Mouse (Mus musculus) cortical plate, adult 2 months (tissue): ENCODE data around the gene Smim6. TPM values are rescaled to one million over a fixed set of nuclear protein-coding genes. Genes with fewer than 3 reads are reported as not detected.

Experiments used
- H3K27ac ChIP-seq: fragments of 200-500 bp; 2 replicates; pipeline ENCODE4 v1.5.1; 2012; ENCODE audit warnings: low read length, control low read depth, inconsistent platforms; ENCODE audit not compliant: insufficient read depth
- H3K4me1 ChIP-seq: fragments of 200-500 bp; 2 replicates; pipeline ENCODE4 v1.6.1; 2011; ENCODE audit warnings: low read length; ENCODE audit not compliant: control insufficient read depth, insufficient read depth
- H3K4me3 ChIP-seq: fragments of 200-500 bp; 2 replicates; pipeline ENCODE4 v1.5.1; 2011; ENCODE audit warnings: mild to moderate bottlenecking, low read length, control low read depth; ENCODE audit not compliant: insufficient read depth
- CTCF ChIP-seq: fragments of 200-500 bp; IDR thresholded peaks from 2 replicates; pipeline ENCODE4 v1.5.1; 2011; ENCODE audit warnings: mild to moderate bottlenecking, control low read depth, low read length; ENCODE audit not compliant: insufficient read depth; ENCODE audit errors: extremely low read depth
- POLR2A ChIP-seq: fragments of 200-500 bp; IDR thresholded peaks from 2 replicates; pipeline ENCODE4 v1.6.1; 2011; ENCODE audit warnings: mild to moderate bottlenecking, low read length, control low read depth; ENCODE audit not compliant: insufficient read depth; ENCODE audit errors: extremely low read depth
- polyA plus RNA-seq: library from polyadenylated mRNA; depleted of rRNA; stranded (reverse); fragments of >200 nt; gene quantifications from 2 replicates; pipeline ENCODE4 v1.2.3, GENCODE M21; 2012

The Smim6 gene
- polyA plus RNA-seq, 1 experiment = not detected

- Histone ChIP-seq H3K4me1 (no peaks in the 10 kb centered on the region), H3K4me3 (no peak overlapping the region), H3K27ac (no peak overlapping the region)
- TF ChIP-seq CTCF (no peak), POLR2A (no peak)
These were observed 26.5 kb upstream of the Smim6 start for GRCm38 (mm10) chr11:115885281-115885680.

GRCm38 (mm10) chr11:115886446-115886845 lies 25.4 kb upstream of the Smim6 start:
- no peaks in the 10 kb centered on the region for H3K4me1 ChIP-seq
- no peak overlapping the region for H3K4me3 ChIP-seq
- TF ChIP-seq POLR2A (no peak), CTCF (no peak)
- no peak overlapping the region for H3K27ac ChIP-seq

- no peaks in the 10 kb centered on the region for H3K4me1 ChIP-seq
- no peak overlapping the region for H3K27ac ChIP-seq
- no peak for TF ChIP-seq CTCF
- TF ChIP-seq POLR2A = no peak
- no peak overlapping the region for H3K4me3 ChIP-seq
These were observed 23.8 kb upstream of the Smim6 start for GRCm38 (mm10) chr11:115888020-115888419.

GRCm38 (mm10) chr11:115889159-115889558 lies 22.7 kb upstream of the Smim6 start:
- Histone ChIP-seq H3K4me3 (no peak overlapping the region), H3K4me1 (no peaks in the 10 kb centered on the region), H3K27ac (no peak overlapping the region)
- no peak for TF ChIP-seq CTCF
- no peak for TF ChIP-seq POLR2A

GRCm38 (mm10) chr11:115892213-115892612 lies 19.6 kb upstream of the Smim6 start:
- no peaks in the 10 kb centered on the region for H3K4me1 ChIP-seq
- H3K4me3 ChIP-seq = no peak overlapping the region
- H3K27ac ChIP-seq = no peak overlapping the region
- TF ChIP-seq POLR2A = no peak
- TF ChIP-seq CTCF = no peak

- Histone ChIP-seq H3K4me1 (no peaks in the 10 kb centered on the region), H3K4me3 (no peak overlapping the region), H3K27ac (no peak overlapping the region)
- TF ChIP-seq POLR2A (no peak), CTCF (no peak)
These were observed 18.7 kb upstream of the Smim6 start for GRCm38 (mm10) chr11:115893071-115893470.

- no peak overlapping the region for H3K4me3 ChIP-seq
- H3K27ac ChIP-seq = no peak overlapping the region
- no peaks in the 10 kb centered on the region for H3K4me1 ChIP-seq
- TF ChIP-seq POLR2A (no peak), CTCF (0 out of 2 replicates have a peak, but pooled peaks have one; percentile 20)
These were observed 16.9 kb upstream of the Smim6 start for GRCm38 (mm10) chr11:115894755-115895520.

GRCm38 (mm10) chr11:115898446-115898845 lies 13.4 kb upstream of the Smim6 start:
- no peak for TF ChIP-seq POLR2A
- no peak for TF ChIP-seq CTCF
- Histone ChIP-seq H3K4me1 (no peaks in the 10 kb centered on the region), H3K4me3 (no peak overlapping the region), H3K27ac (no peak overlapping the region)

GRCm38 (mm10) chr11:115898886-115899285 lies 12.9 kb upstream of the Smim6 start:
- TF ChIP-seq CTCF (peak; percentile 52), POLR2A (no peak)
- Histone ChIP-seq H3K27ac (no peak overlapping the region), H3K4me3 (no peak overlapping the region), H3K4me1 (no peaks in the 10 kb centered on the region)
